Mouse (Mus musculus): ENCODE measurements around the gene Rab34. TPM values are rescaled to one million over a fixed set of nuclear protein-coding genes. Genes with fewer than 3 reads are reported as not detected.
A peak's percentile ranks its signal among the peaks of the same experiment; 100 is the strongest.

The Rab34 gene
- polyA plus RNA-seq, 1 experiment from 2014 or later: 128 TPM

GRCm38 (mm10) chr11:78176905-78177331 is 11.3 kb upstream of the Rab34 start:
- H3K27ac ChIP-seq (ENCODE audit: low read depth, low read length): peak overlapping the region; percentile 98
- peak overlapping the region; percentile 59 for H3K4me2 ChIP-seq (replicated peaks; ENCODE audit: low read depth, low read length)
- WGBS: under 1% methylated on average over 23 of the region's 23 CpGs
- peaks cover 28% of the 10 kb centered on the region for H3K4me1 ChIP-seq (ENCODE audit: control insufficient read depth, insufficient read depth, low read length)
- H3K9me3 ChIP-seq (ENCODE audit: control insufficient read depth, low read length): no peaks in the 10 kb centered on the region
- peak overlapping the region; percentile 60 for H3K4me3 ChIP-seq (ENCODE audit: low read length)
- H3K36me3 ChIP-seq (ENCODE audit: control insufficient read depth, insufficient read depth, low read length): peaks cover 32% of the 10 kb centered on the region
- no peaks in the 10 kb centered on the region for H3K27me3 ChIP-seq (ENCODE audit: control insufficient read depth, insufficient read depth, low read length)
- ATAC-seq (ENCODE audit: low FRiP score, low TSS enrichment): no peak
- H3K9ac ChIP-seq (ENCODE audit: low read depth, low read length): peak overlapping the region; percentile 60

- ATAC-seq (ENCODE audit: low FRiP score, low TSS enrichment): peak; percentile 32
- Histone ChIP-seq H3K9me3 (ENCODE audit: control insufficient read depth, low read length) (no peaks in the 10 kb centered on the region), H3K27ac (ENCODE audit: low read depth, low read length) (peak overlapping the region; percentile 98), H3K27me3 (ENCODE audit: control insufficient read depth, insufficient read depth, low read length) (no peaks in the 10 kb centered on the region), H3K4me2 (replicated peaks; ENCODE audit: low read depth, low read length) (peak overlapping the region; percentile 59), H3K36me3 (ENCODE audit: control insufficient read depth, insufficient read depth, low read length) (peaks cover 35% of the 10 kb centered on the region), H3K4me1 (ENCODE audit: control insufficient read depth, insufficient read depth, low read length) (peaks cover 32% of the 10 kb centered on the region), H3K4me3 (ENCODE audit: low read length) (peak overlapping the region; percentile 60), H3K9ac (ENCODE audit: low read depth, low read length) (peak overlapping the region; percentile 42; the same call in 1 of the 2 replicates)
- under 1% methylated on average over 10 of the region's 10 CpGs for WGBS
Measured at GRCm38 (mm10) chr11:78177437-78177836, 10.8 kb upstream of the Rab34 start.

GRCm38 (mm10) chr11:78177903-78178858 is 10.0 kb upstream of the Rab34 start:
- under 1% methylated on average over 66 of the region's 84 CpGs for WGBS

GRCm38 (mm10) chr11:78178859-78179437 is 9.3 kb upstream of the Rab34 start:
- Histone ChIP-seq H3K27ac (ENCODE audit: low read depth, low read length) (peak overlapping the region; percentile 98), H3K9ac (ENCODE audit: low read depth, low read length) (peak overlapping the region; percentile 69), H3K4me3 (ENCODE audit: low read length) (peak overlapping the region; percentile 60), H3K9me3 (ENCODE audit: control insufficient read depth, low read length) (no peaks in the 10 kb centered on the region), H3K4me1 (ENCODE audit: control insufficient read depth, insufficient read depth, low read length) (peaks cover 32% of the 10 kb centered on the region), H3K36me3 (ENCODE audit: control insufficient read depth, insufficient read depth, low read length) (peaks cover 34% of the 10 kb centered on the region), H3K27me3 (ENCODE audit: control insufficient read depth, insufficient read depth, low read length) (no peaks in the 10 kb centered on the region), H3K4me2 (replicated peaks; ENCODE audit: low read depth, low read length) (peak overlapping the region; percentile 59)
- under 1% methylated on average over 29 of the region's 29 CpGs for WGBS
- no peak; the same call in 1 of the 2 replicates for ATAC-seq (ENCODE audit: low FRiP score, low TSS enrichment)

More at GRCm38 (mm10) chr11:78177903-78178858, 10.0 kb upstream of the Rab34 start:
- Histone ChIP-seq H3K4me2 (replicated peaks; ENCODE audit: low read depth, low read length) (peak overlapping the region; percentile 59), H3K4me3 (ENCODE audit: low read length) (peak overlapping the region; percentile 60), H3K27ac (ENCODE audit: low read depth, low read length) (peak overlapping the region; percentile 98), H3K9ac (ENCODE audit: low read depth, low read length) (peak overlapping the region; percentile 69), H3K4me1 (ENCODE audit: control insufficient read depth, insufficient read depth, low read length) (peaks cover 32% of the 10 kb centered on the region), H3K36me3 (ENCODE audit: control insufficient read depth, insufficient read depth, low read length) (peaks cover 34% of the 10 kb centered on the region), H3K27me3 (ENCODE audit: control insufficient read depth, insufficient read depth, low read length) (no peaks in the 10 kb centered on the region), H3K9me3 (ENCODE audit: control insufficient read depth, low read length) (no peaks in the 10 kb centered on the region)
- peak; percentile 75 for ATAC-seq (ENCODE audit: low FRiP score, low TSS enrichment)

GRCm38 (mm10) chr11:78179438-78179999 is 8.7 kb upstream of the Rab34 start:
- Histone ChIP-seq H3K4me2 (replicated peaks; ENCODE audit: low read depth, low read length) (peak overlapping the region; percentile 59), H3K27me3 (ENCODE audit: control insufficient read depth, insufficient read depth, low read length) (no peaks in the 10 kb centered on the region), H3K9me3 (ENCODE audit: control insufficient read depth, low read length) (no peaks in the 10 kb centered on the region), H3K4me3 (ENCODE audit: low read length) (peak overlapping the region; percentile 60), H3K36me3 (ENCODE audit: control insufficient read depth, insufficient read depth, low read length) (peaks cover 34% of the 10 kb centered on the region), H3K4me1 (ENCODE audit: control insufficient read depth, insufficient read depth, low read length) (peaks cover 32% of the 10 kb centered on the region), H3K9ac (ENCODE audit: low read depth, low read length) (peak overlapping the region; percentile 69), H3K27ac (ENCODE audit: low read depth, low read length) (peak overlapping the region; percentile 98; the same call in 1 of the 2 replicates)
- 28% methylated on average over 8 of the region's 8 CpGs for WGBS
- ATAC-seq (ENCODE audit: low FRiP score, low TSS enrichment): no peak

- H3K27ac ChIP-seq (ENCODE audit: low read depth, low read length): 0 out of 2 replicates have a peak overlapping the region, but pooled peaks have one; percentile 7
- WGBS: 70% methylated on average over 6 of the region's 6 CpGs
- H3K36me3 ChIP-seq (ENCODE audit: control insufficient read depth, insufficient read depth, low read length): peaks cover 34% of the 10 kb centered on the region
- peaks cover 32% of the 10 kb centered on the region for H3K4me1 ChIP-seq (ENCODE audit: control insufficient read depth, insufficient read depth, low read length)
- H3K4me2 ChIP-seq (replicated peaks; ENCODE audit: low read depth, low read length): peak overlapping the region; percentile 59
- ATAC-seq (ENCODE audit: low FRiP score, low TSS enrichment): no peak
- no peaks in the 10 kb centered on the region for H3K27me3 ChIP-seq (ENCODE audit: control insufficient read depth, insufficient read depth, low read length)
- peak overlapping the region; percentile 69; the same call in 1 of the 2 replicates for H3K9ac ChIP-seq (ENCODE audit: low read depth, low read length)
- no peaks in the 10 kb centered on the region for H3K9me3 ChIP-seq (ENCODE audit: control insufficient read depth, low read length)
- peak overlapping the region; percentile 60; the same call in 1 of the 2 replicates for H3K4me3 ChIP-seq (ENCODE audit: low read length)
Measured at GRCm38 (mm10) chr11:78180081-78180761, 8.0 kb upstream of the Rab34 start.

- Histone ChIP-seq H3K27ac (ENCODE audit: low read depth, low read length) (no peak overlapping the region), H3K27me3 (ENCODE audit: control insufficient read depth, insufficient read depth, low read length) (no peaks in the 10 kb centered on the region), H3K4me1 (ENCODE audit: control insufficient read depth, insufficient read depth, low read length) (peaks cover 32% of the 10 kb centered on the region), H3K9me3 (ENCODE audit: control insufficient read depth, low read length) (no peaks in the 10 kb centered on the region), H3K9ac (ENCODE audit: low read depth, low read length) (peak overlapping the region; percentile 98; the same call in 1 of the 2 replicates), H3K36me3 (ENCODE audit: control insufficient read depth, insufficient read depth, low read length) (peaks cover 34% of the 10 kb centered on the region), H3K4me2 (replicated peaks; ENCODE audit: low read depth, low read length) (peak overlapping the region; percentile 71), H3K4me3 (ENCODE audit: low read length) (peak overlapping the region; percentile 98)
- 35% methylated on average over 2 of the region's 2 CpGs for WGBS
- ATAC-seq (ENCODE audit: low FRiP score, low TSS enrichment): no peak
Measured at GRCm38 (mm10) chr11:78181830-78182357, 6.3 kb upstream of the Rab34 start.

- H3K4me1 ChIP-seq (ENCODE audit: control insufficient read depth, insufficient read depth, low read length): peaks cover 32% of the 10 kb centered on the region
- H3K9me3 ChIP-seq (ENCODE audit: control insufficient read depth, low read length): no peaks in the 10 kb centered on the region
- no peak for ATAC-seq (ENCODE audit: low FRiP score, low TSS enrichment)
- peak overlapping the region; percentile 98 for H3K4me3 ChIP-seq (ENCODE audit: low read length)
- H3K27ac ChIP-seq (ENCODE audit: low read depth, low read length): no peak overlapping the region
- WGBS: 6% methylated on average over 7 of the region's 7 CpGs
- H3K27me3 ChIP-seq (ENCODE audit: control insufficient read depth, insufficient read depth, low read length): no peaks in the 10 kb centered on the region
- peak overlapping the region; percentile 71 for H3K4me2 ChIP-seq (replicated peaks; ENCODE audit: low read depth, low read length)
- H3K9ac ChIP-seq (ENCODE audit: low read depth, low read length): peak overlapping the region; percentile 98
- peaks cover 34% of the 10 kb centered on the region for H3K36me3 ChIP-seq (ENCODE audit: control insufficient read depth, insufficient read depth, low read length)
Measured at GRCm38 (mm10) chr11:78182450-78182849, 5.8 kb upstream of the Rab34 start.
